Mouse (Mus musculus): ENCODE measurements at regions not wholly inside any gene's neighbourhood (a gene's known extent, or its start where the extent isn't known, plus 50 kb on each side); places are given as distances from the start of the nearest gene placed in this dataset.

DNA sequence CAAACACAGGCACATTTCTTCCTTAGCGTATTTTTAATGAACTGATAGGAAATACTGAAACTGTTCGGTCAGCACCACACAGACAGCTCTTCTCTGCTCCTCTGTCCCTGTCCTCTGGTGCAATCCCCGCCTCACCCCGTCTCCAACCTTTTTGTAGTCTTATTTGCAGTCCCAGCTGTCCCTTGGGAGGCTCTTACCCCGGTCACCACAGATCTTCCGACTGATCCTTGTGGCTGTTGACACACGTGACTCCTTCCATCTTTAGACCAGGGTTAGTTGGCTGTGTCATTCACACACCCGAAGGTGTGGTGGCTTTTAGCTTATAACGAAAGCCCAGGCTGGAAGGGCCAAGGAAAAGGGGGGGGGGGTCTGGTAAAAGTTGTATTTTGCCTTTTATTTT, 56.4 kb downstream of the Cyp26a1 start:
- DNase-seq, result no peak

DNA sequence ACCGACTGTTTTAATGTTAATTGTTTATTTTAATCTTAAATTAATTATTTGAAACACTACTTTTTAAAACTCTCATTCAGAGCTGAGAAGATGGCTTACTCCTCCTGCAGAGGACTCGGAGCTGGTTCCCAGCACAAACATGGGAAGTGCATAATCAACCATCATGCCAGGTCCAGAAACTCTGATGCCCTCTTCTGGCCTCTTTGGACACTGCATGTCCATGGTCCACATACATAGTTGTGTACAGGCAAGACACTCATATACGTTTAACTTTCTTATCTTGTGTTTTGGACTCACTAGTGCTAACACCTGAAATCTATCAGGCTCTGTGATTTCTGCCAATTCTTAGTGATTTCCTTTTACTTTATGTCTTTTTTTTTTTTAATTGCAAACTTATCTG, 57.8 kb downstream of the Cyp26a1 start:
- no peak for DNase-seq

DNA sequence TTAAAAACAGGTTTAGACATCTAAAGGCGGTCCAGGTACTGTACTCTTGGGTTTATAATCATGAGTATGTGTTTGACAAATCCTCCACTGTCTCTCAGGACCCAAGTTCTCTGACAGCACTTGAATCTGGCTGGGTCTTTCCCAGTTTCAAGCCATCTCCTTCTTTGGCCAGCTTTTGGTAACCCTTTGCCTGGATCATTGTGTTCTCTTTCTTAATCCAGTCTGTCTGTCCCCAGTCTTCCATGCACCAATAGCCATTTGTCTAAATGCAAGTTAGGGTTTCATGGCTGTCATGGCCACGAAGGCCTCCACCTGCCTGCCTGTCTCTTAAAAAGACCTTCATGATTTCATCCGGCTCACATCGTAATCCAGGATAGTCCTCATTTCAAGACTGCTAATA, 71.8 kb downstream of the Cyp26a1 start:
- no peak for DNase-seq

DNA sequence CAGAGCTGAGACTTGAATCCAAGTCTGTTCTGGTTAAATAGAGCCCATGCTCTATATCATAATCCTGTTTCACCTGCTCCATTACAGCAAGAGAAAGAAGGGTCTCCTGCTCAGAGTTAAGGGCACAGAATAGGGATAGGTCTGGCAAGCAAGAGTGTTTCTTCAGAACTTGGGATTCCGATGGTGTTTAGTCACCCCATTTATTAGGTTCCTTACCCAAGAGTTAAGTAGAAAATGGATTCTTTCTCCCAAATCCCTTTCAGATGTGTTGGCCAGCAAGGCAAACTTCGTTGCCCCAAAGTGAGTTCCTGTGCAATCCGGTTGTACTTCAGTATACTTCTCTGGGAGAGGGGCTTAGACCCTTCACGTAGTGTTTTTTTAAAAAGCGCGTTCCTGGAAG, 74.4 kb downstream of the Cyp26a1 start:
- no peak for DNase-seq

DNA sequence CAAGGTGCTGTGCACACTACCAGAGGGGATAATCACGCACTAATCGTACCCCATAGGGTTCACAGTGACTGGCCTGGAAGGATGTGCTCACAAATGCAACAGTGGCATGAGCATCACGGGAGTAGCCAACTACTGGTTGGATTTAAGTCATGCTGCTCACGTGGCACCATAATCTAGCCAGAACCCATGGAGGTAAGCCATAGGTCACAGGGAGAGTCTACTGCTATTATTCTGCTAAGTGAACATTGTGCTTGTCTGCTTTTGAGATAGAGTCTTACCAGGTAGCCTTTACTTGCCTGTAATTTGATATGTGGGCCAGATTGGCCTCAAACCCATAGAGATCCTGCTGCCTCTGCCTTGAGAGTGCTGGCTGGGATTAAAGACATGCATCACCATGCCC, 77.0 kb downstream of the Cyp26a1 start:
- no peak for DNase-seq

DNA sequence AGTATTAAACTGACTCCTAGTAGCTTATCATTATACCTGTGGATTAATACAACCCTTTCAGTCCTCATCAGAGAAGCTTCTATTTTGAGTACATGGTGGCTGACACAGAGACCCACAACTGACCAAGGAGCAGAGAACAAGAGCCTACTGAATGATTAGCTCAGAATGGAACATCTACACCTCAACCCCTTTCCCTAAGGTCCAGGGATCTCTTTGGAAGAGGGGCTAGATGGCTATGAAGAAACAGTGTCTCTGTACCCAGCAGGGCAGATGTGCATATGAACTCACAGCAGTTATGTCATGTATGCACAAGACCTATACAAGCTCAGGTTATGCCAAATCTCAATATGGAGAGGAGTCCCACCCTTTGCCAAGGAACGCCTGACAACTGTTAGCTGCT, 77.4 kb downstream of the Cyp26a1 start:
- no peak for DNase-seq

DNA sequence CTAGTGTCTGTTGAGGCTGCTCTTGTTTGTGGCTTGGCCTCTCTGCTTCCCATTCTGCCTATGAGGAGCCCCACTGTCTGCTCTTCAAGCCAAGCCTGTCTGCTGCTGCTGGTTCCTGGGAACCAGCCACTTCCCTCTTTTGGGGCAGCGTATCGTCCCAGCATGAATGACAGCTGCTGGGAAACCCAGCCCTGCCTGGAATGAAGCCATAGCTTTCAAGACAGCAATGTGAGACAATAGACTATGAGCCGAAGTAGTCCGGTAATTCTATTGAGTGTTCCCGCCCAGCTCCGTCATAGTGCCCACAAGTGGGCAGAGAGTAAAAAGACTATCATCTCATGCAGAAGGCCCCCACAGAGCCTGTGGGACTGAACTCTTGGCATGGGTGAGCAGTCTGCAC, 80.4 kb downstream of the Cyp26a1 start:
- no peak for DNase-seq

DNA sequence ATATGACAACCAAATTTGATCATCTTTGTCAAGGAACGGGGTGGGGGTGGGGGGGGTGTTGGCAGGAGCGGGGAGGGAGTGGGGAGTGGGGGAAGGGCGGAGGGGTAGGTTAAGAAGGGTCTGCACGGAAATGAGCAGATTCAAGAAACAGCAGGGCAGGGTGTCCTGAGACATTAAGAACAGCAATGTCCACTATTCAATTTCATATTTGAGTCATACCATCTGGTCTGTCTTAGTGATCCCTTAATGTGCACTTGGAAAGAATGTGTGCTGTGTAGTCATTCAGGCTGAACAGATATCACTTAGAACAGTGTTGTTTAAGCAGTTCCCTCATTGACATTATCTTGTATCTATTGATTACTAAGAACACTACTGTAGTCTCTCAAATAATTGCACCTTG, 81.0 kb downstream of the Cyp26a1 start:
- no peak for DNase-seq

DNA sequence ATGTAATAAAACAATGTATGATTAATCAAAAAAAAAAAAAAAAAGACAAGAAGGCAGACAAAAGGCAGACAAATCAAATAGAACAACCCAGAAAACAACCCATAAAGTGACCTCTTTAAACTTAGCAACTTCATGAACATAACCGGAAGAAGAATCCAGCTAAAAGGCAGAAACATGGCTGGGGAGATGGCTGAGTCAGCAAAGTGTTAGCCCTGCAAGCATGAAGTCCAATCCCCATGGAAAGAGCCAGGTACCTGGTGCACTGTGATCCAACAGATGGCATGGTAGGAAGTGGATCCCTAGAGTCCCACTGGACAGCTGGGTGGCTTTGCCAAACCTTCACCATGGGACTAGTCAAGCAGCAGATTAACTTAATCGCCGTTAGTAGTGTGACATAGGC, 90.9 kb downstream of the Cyp26a1 start:
- DNase-seq, result no peak

DNA sequence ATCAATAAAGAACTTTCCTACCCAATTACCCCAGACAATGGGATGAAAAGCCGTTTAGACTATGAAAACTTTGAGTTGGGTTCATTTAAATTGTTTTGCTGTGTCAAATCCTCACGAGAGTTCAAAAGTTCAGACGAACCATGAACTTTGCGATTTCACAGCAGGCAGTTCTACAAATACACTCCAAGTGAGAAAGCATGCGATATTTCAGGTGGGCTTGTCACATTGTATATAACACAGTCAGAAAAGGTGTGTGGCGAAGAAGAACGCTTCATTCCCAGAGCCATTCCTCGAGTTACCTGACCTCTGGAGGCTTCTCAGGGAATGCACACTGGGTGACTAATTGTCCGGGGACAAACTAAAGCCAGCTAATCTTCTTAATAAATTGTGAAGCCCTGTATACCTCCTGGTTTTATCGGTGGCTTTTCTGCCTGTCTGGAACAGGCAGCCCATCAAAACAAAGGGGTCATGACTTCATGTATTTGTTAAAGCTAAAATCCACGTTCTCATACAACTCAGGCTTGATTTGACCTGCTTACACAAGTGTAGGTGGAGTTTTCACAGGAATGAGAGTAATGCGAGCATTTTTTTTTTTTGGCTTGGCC, 92.1 kb downstream of the Cyp26a1 start:
- DNase-seq, result no peak

DNA sequence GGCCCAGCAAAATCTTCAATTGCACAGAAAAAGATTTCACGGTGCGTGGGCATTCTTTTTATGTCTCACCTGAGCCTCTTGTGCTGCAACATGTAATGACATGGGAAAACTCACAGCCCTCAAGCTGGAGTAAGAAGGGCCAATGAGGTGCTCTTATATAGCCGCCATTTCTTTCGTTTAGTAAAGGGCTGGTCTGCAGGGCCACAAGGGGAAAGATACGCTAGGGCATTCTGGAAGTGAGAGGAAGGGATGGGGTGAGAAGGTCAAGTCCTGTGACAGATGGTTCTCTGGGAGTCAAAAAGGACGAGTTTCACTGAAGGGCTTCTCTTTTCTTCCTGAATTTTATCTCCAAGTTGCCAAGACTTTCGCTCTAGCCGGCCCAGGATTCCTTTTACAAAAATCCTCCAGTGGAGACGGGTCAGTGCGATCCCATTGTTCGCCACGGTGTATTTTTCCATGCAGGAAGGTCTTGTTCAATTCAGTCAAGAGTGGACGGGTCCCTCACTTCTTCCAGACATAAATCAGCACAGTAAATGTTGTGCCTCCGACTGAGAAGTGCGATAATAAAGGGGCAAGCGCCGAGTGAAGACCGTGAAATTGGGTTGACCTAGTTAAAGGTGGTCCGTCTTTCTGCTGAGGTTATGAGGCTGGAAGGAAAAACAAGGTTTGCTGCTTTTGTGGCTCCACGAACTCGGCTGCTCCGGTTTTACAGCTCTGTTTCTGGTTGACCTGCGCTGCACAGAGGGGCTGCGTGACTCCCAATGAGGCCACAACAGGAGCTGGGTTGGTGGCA, 92.9 kb downstream of the Cyp26a1 start:
- DNase-seq, result no peak

DNA sequence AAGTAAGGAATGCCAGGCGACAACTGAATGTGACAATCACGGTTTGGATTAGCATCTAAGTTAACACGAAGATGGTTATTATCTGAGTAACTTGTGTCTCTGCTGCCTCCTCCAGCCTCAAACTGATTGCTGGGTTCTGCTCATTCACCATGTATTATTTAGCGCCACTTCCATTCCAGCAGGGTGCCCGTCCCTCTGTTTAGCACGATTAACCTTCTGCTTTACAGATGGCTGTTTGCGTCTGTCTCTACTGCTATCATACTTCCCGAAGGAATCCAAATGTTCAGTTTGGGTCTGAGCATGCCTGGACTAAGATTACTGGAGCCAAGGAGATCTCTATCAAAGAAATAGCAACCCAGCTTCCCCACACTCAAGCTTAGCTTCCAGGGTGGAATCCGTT, 95.6 kb downstream of the Cyp26a1 start:
- DNase-seq, result no peak

DNA sequence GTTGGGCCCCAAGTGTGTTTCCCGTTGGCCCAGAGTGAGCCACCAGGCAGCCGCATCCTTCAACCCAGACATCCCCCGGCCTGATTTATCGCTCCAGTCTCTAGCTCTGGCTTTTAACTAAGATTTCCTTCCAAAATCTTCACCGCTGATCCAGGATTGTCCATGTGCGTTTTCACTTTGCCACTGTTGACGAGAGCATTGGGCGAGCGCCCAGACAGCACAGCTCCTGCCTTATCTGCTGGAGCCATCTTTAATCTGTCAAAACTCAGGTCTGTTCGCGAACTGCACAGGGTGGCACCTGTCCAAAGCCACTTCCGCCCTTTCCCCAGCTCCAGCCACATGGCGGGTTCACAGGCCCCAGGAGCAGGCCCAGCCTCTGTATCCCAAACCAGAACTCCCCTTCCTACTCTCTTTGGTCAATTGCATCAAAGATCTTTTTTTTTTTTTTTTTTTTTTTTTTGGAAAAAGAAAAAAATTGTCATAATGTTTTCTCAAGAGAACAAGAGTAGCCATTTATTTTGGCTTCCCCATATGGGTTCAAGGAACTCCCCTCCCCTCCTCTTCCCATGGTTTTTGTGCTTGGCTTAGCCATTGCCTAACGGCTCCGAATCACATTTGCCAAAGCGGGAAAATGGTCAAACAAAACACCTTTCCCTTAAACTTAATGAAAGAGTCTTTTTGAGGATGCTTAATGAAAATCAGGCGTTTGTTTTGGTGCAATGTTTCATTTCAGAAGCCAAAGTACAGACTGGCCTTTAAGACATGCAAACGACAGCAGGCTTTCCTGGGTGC, 98.2 kb downstream of the Cyp26a1 start:
- peak; percentile 8 for DNase-seq

DNA sequence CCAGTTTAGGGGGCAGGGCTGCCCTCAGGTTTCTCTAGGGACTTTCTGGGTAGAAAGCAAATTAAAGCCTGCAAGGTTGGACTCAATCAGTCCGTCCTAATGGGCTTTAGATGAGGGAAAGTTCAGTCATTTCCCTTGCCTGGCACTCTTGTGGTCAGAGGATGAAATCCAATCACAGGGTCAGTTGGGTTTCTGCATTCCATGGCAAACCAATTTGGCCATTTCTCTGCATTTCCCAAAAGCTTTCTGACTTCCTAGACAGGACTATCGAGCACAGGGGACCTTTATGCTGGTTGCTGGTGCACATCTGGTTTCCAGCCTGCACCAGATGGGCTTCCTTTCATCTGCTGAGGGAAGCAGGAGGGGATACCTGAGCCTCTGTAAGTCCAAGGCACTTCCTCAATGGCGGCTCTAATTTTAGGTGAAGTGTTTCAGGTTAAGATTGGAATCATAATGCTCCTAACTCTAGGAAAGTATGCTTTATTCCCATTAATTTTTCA, 102.6 kb downstream of the Cyp26a1 start:
- no peak for DNase-seq

DNA sequence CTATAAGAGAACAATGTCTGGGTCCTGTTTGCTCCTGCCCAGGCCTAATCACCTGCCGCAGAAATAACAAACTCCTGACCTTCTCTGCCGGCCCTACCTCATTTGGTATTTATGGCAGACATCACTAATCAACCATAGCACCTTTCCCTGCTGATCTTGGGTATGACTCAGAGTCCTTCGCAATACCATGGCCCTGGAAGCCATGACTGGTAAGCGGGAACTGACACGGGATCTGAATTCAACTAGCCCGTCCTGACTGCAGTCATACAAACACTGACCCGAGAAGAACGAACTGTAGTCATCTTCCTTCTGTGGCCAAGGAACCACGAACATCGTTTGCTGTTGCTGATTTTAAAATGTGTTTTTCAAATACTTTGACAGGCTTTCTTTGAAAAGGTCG, 112.1 kb downstream of the Cyp26a1 start:
- no peak for DNase-seq

DNA sequence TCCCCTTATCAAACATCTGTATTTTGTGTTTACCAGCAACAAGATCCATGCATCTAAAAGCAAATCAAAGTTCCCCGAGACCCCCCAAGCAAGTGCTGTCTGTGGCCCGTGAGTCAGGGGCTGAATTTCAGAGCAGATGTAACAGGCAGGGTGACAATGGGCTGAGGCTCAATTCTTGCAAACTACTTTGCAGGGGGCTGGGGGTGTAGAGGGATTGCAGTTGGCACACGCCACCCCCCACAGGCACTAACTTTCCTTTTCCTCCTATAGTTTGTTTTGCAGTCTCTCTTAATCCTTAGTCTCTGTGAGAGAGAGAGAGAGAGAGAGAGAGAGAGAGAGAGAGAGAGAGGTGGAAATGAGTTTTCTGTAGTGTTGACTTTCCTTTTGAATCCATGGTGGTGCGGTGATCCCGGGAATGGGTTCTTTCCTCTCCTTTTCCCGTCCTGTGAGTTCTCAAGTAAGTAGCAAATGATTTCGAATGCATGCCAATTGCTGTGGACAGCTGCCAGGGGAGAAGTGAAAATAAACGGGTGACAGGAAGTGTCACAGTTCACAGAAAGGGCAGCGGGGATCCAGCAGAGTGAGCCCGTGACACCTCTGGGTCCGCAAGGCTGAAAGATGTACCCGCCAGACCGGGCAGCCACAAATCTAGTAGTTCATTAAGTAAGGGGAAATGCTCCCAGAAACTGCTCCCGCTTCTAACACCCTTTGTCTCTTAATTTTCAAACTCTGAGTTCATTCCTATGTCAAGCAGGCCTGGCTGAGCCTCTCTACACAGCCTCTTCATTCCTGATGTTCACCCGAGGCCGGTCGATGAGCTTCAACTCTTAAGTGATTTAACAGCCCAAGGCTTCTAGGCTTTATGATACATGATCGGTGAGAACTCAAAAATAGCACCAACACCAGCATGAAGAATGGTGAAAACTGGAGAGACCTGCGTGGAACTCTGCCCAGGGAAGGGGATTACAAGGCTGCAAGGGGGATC, 116.8 kb downstream of the Cyp26a1 start:
- peak; percentile 5 for DNase-seq

DNA sequence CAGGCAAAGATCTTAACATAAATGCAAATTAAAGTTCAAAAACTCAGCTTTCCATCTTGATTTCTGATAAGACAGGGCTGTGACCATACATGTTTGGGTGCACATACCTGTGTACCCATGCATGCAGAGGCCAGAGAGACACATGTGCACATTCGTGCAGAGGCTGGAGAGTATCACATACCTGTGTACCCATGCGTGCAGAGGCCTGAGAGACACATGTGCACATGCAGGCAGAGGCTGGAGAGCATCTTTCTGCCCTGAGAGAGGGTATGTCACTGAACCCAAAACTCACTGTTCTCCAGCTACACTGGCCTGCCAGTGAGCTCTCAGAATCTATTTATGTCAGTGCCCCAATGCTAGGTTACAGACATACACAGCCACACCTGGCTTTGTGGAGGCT, 118.0 kb downstream of the Cyp26a1 start:
- no peak for DNase-seq

DNA sequence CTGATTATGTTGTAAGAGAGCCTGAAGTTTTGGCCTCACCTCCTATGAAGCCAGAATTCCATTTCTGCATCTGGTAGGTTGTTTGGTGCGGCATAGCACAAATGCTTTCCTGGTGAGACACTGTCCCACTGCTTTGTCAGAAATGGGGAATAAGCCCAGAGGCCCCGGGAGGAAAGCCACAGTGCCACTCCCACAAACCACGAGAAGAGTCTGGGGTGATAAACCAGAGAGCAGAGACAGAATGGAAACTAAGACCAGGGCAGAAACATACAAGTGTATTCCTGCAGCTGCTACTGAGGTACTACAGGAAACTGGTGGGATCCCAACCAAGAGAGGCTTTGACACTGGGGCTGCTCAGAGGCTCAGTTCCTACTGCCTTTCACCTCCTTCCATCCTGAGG, 123.6 kb downstream of the Cyp26a1 start:
- DNase-seq, result no peak

DNA sequence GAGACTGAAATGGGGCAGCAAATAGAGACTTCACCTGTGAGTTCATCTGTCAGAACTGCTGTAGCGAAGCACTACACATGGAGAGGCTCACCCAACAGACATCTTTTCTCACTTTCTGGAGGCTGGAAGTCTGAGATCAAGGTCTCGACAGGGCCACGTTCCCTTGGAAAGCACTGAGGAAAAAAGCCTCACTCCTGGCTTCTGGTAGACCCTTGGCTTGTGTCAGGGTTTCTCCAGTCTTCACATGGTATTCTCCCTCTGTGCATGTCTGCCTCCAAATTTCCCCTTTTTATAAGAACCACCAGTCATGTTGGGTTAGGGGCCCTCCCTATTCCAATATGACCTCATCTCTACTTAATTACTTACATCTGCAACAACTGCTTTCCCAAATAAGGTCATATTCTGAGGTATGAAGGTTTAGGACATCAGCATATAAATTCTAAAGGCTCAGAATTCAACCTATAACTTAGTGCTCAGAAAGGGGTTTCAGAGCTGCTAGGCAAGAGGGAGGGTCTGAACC, 124.1 kb downstream of the Cyp26a1 start:
- DNase-seq, result no peak

DNA sequence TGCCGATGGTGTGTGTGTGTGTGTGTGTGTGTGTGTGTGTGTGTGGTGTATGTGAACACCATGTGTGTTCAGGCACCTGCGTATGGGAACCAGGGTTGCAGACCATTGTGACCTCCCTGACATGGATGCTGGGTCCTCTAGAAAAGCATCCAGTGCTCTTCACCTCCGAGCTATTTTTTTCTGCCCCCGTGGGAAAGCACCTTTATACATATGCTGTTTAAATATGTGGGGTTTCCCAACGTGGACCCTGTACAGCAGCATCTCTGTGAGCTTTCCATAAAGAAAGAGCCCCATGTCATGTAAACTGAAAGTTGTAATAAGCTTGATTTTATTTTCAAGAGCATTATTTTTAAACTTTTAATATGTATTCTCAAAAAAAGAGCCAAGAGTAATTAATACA, 126.6 kb downstream of the Cyp26a1 start:
- DNase-seq, result no peak

DNA sequence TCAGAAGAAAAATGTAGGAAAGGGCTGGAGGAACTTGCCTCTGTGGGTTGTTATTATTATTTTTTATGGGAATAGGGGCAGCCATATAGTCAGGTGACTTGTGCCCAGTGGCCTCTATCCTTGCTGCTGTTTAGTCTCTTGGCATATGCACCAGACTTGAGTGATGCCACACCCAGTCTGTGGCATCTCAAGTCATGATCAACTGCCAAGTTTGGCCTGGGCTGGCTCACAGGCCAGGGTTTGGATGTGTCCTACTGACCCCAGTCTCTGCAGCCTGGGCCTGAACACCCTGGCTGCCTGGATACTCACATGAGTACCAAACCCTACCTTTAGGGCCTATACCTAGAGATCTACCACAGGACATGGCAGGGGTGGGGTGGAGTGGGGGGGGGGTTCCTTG, 133.8 kb downstream of the Cyp26a1 start:
- DNase-seq, result no peak

DNA sequence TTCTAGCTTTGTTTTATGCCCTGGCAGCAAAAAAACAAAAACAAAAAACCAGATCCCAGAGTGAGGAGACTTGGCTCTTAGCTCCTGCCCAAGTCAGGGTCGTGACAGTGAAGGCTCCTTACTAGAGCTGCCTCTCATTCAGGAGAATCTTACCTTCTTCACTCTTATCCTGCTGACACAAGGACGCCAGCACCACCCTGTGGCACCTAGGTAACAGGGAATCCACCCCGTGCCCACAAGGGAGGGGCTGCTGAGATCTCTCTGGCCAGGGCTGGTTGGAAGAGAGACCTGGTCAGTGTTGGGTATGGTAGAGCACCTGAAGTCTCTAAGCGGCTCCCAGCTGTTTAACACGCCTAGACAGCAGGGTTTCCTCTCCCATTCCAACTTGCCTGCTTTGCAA, 139.3 kb downstream of the Cyp26a1 start:
- no peak for DNase-seq
